ENCODE assay signal across 13 mouse cellular contexts in the genomic region with DNA sequence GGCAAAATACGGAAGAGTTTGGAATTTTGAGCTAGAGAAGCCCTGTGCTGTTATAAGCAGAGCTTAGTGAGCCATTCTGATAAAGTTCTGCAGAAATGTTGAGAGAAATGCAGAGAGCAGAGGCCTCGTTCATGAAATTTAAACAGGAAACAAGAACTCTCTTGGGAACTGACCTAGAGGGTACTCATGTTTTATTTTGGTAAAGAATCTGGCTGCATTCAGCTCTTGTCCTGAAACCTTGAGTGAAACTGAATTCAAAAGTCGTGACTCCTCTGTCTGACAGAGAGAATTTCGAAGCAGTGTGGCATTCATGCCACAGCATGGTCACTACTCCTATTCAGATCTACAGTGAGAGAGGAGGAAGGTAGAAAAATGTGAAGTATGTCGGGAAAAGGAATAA. TPM values are rescaled to one million over a fixed set of nuclear protein-coding genes. Genes with fewer than 3 reads are reported as not detected.
DNase-seq lines count a peak whose midpoint lies in the region; ATAC-seq and TF ChIP-seq lines count a peak whose summit lies in the region.
"Had no signal": no experiment of that assay in that cellular context is flagged by ENCODE, and none has a peak within 500 bp of the region (broad histone marks: within the 10 kb centered on the region; RNA-seq: fewer than 3 reads in every experiment).

No protein-coding gene starts in this region.

- H3K9me3 ChIP-seq in kidney, embryonic 16.5 days (ENCODE audit: low read length), result no peaks in the 10 kb centered on the region
- no peaks in the 10 kb centered on the region for H3K9me3 ChIP-seq in limb, embryonic 12.5 days
- H3K9me3 ChIP-seq in hindbrain, embryonic 16.5 days (ENCODE audit: control insufficient read depth, low read length), result no peaks in the 10 kb centered on the region
- H3K9me3 ChIP-seq: hindbrain, embryonic 12.5 days had no signal

- no peaks in the 10 kb centered on the region for H3K36me3 ChIP-seq in kidney, embryonic 16.5 days (ENCODE audit: insufficient read depth, low read length)
- no peaks in the 10 kb centered on the region for H3K36me3 ChIP-seq in limb, embryonic 12.5 days
- H3K36me3 ChIP-seq in hindbrain, embryonic 16.5 days (ENCODE audit: control insufficient read depth, insufficient read depth, low read length), result no peaks in the 10 kb centered on the region
- H3K36me3 ChIP-seq: hindbrain, embryonic 12.5 days had no signal

- no peak overlapping the region for H3K4me3 ChIP-seq in gastrocnemius, adult 2 months
- H3K4me3 ChIP-seq in kidney, embryonic 16.5 days (ENCODE audit: low read length), result no peak overlapping the region
- no peak overlapping the region for H3K4me3 ChIP-seq in limb, embryonic 12.5 days (replicated peaks)
- no peak overlapping the region for H3K4me3 ChIP-seq in hindbrain, embryonic 16.5 days (ENCODE audit: low read length)
- H3K4me3 ChIP-seq: hindbrain, embryonic 12.5 days had no signal

- ATAC-seq in kidney, embryonic 16.5 days (ENCODE audit: low FRiP score, low TSS enrichment), result no peak
- ATAC-seq in limb, embryonic 12.5 days (ENCODE audit: insufficient number of reproducible peaks, insufficient read depth, low FRiP score, low TSS enrichment, low read depth), result no peak
- no peak for ATAC-seq in hindbrain, embryonic 16.5 days

- no peak overlapping the region for H3K4me2 ChIP-seq in kidney, embryonic 16.5 days (replicated peaks; ENCODE audit: low read depth, low read length)
- H3K4me2 ChIP-seq in limb, embryonic 12.5 days, result no peak overlapping the region
- H3K4me2 ChIP-seq in hindbrain, embryonic 16.5 days (ENCODE audit: low read length), result no peak overlapping the region
- H3K4me2 ChIP-seq: hindbrain, embryonic 12.5 days had no signal

- DNase-seq in gastrocnemius, adult 2 months, result no peak
- DNase-seq in gastrocnemius, adult 8-10 months (ENCODE audit: low spot score in 2 of 2), result no peak
- no peak for DNase-seq in kidney, adult 11 months
- peak; percentile 31 for DNase-seq in Muller cell, postnatal 12 days (ENCODE audit: inconsistent ontology term)
- no peak for DNase-seq in cerebellum, adult 9-11 months
- DNase-seq: adrenal gland, adult 2 months; layer of hippocampus, adult 9-11 months; right cerebral cortex, postnatal 4 days had no signal

- H3K27me3 ChIP-seq in kidney, embryonic 16.5 days (ENCODE audit: insufficient read depth, low read length), result no peaks in the 10 kb centered on the region
- H3K27me3 ChIP-seq in limb, embryonic 12.5 days, result no peaks in the 10 kb centered on the region
- no peaks in the 10 kb centered on the region for H3K27me3 ChIP-seq in hindbrain, embryonic 16.5 days (replicated peaks; ENCODE audit: control insufficient read depth, insufficient read depth, low read length)
- H3K27me3 ChIP-seq: hindbrain, embryonic 12.5 days had no signal

- TF ChIP-seq CTCF in gastrocnemius, adult 2 months (IDR thresholded peaks at IDR 0.05), result no peak

- peak overlapping the region; percentile 24 for H3K27ac ChIP-seq in gastrocnemius, adult 2 months
- peak overlapping the region; percentile 81 for H3K27ac ChIP-seq in kidney, embryonic 16.5 days (ENCODE audit: low read length)
- H3K27ac ChIP-seq in limb, embryonic 12.5 days, result peak overlapping the region; percentile 62
- H3K27ac ChIP-seq in hindbrain, embryonic 16.5 days (ENCODE audit: low read depth, low read length), result no peak overlapping the region
- H3K27ac ChIP-seq: hindbrain, embryonic 12.5 days; liver, embryonic 14.5 days had no signal

- peaks cover 28% of the 10 kb centered on the region for H3K4me1 ChIP-seq in kidney, embryonic 16.5 days (ENCODE audit: insufficient read depth, low read length)
- peaks cover 27% of the 10 kb centered on the region; the same call in 1 of the 2 replicates for H3K4me1 ChIP-seq in limb, embryonic 12.5 days (replicated peaks)
- H3K4me1 ChIP-seq in hindbrain, embryonic 16.5 days (ENCODE audit: control insufficient read depth, insufficient read depth, low read depth, low read length), result no peaks in the 10 kb centered on the region; the same call in 1 of the 2 replicates

- H3K9ac ChIP-seq in kidney, embryonic 16.5 days (replicated peaks; ENCODE audit: low read length), result no peak overlapping the region
- no peak overlapping the region for H3K9ac ChIP-seq in limb, embryonic 12.5 days (replicated peaks)
- no peak overlapping the region for H3K9ac ChIP-seq in hindbrain, embryonic 16.5 days (ENCODE audit: low read depth, low read length)
- H3K9ac ChIP-seq: hindbrain, embryonic 12.5 days; liver, embryonic 14.5 days had no signal

- intact Hi-C loops in gastrocnemius, adult 2 months (cut with DNase I), result no loop called here

- WGBS in kidney, embryonic 16.5 days, result 32% methylated on average over 5 of the region's 5 CpGs
- WGBS in limb, embryonic 12.5 days, result 57% methylated on average over 5 of the region's 5 CpGs
- WGBS in hindbrain, embryonic 16.5 days, result 59% methylated on average over 5 of the region's 5 CpGs

RNA-seq across cellular contexts. Expression of a gene that starts 39.6 kb away (rescaled TPM):
- 10 to 100 TPM; 26.3 to 66.2 TPM for total RNA-seq in gastrocnemius, adult 2 months (2021)
- 10 to 100 TPM; 18.1 to 43.5 (median 29.1) TPM for total RNA-seq in gastrocnemius, adult 8-10 months (2022)
- polyA plus RNA-seq in kidney, embryonic 16.5 days (2015; fragmentation: Nextera tagmentation; extraction: Ambion mirVana), result 84.8 and 94.7 TPM in 2 replicates
- 85.7 and 94.9 TPM in 2 replicates for polyA plus RNA-seq in limb, embryonic 12.5 days (2016; fragmentation: Nextera tagmentation; extraction: Ambion mirVana)
- 62.3 and 64.3 TPM in 2 replicates for polyA plus RNA-seq in hindbrain, embryonic 16.5 days (2015; fragmentation: Nextera tagmentation; extraction: Ambion mirVana)
